Mouse (Mus musculus) macrophage (primary cell): ENCODE data around the gene AC170998.1. TPM values are rescaled to one million over a fixed set of nuclear protein-coding genes. Genes with fewer than 3 reads are reported as not detected.
"Not testable (repeated sequence)": the region's sequence is repeated elsewhere in the genome, so short reads cannot be mapped to it uniquely, and the experiment has no call there.

Source experiments
- H3K27ac ChIP-seq: fragments of 350-480 bp; formaldehyde crosslinking; 2 replicates; pipeline ENCODE4 v1.9.0; 2021
- H3K36me3 ChIP-seq: fragments of 350-480 bp; formaldehyde crosslinking; 2 replicates; pipeline ENCODE4 v1.9.0; 2021; ENCODE audit errors: inconsistent target
- H3K4me3 ChIP-seq: fragments of 350-480 bp; formaldehyde crosslinking; 2 replicates; pipeline ENCODE4 v1.9.0; 2021; ENCODE audit errors: inconsistent target
- H3K79me2 ChIP-seq: fragments of 350-480 bp; formaldehyde crosslinking; 2 replicates; pipeline ENCODE4 v1.9.0; 2021; ENCODE audit errors: inconsistent target
- WGBS: methylation state at CpG from one replicate; pipeline ENCODE4 v1.1.7; 2026; ENCODE audit warnings: inconsistent platforms; ENCODE audit not compliant: missing documents; 5-methylcytosine and 5-hydroxymethylcytosine counted together
- polyA plus RNA-seq: library from polyadenylated mRNA; stranded (reverse); fragments of 250-400 nt; gene quantifications from 3 replicates; pipeline ENCODE4 v1.2.4, GENCODE M21; 2018; ENCODE audit warnings: inconsistent platforms

AC170998.1 gene
- polyA plus RNA-seq, 1 experiment from 2014 or later: 0.93 TPM

DNA sequence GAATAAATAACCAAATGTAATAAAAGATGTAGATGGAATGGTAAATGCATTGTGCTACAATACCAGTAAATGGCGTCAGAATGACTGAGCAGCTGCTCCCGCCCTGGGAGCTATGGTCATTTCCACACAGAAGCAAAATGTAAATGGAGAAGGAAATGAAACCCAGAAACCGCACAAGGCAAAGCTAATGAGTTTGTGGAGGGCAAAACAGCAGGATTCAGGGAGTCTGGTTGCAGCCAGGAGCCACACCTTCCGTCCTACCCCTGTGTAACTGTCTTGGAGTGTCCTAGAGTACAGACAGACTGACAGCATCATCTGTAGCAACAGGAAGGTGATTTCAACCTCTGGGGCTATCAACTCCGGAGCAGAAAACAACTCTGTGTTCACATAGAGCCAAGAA is 30.6 kb downstream of the AC170998.1 start:
- Histone ChIP-seq H3K36me3 (no peaks in the 10 kb centered on the region), H3K79me2 (no peaks in the 10 kb centered on the region), H3K4me3 (no peak overlapping the region), H3K27ac (peak overlapping the region; percentile 43)
- WGBS: 0% methylated on average over 5 of the region's 5 CpGs

- Histone ChIP-seq H3K27ac (no peak overlapping the region), H3K36me3 (no peaks in the 10 kb centered on the region), H3K79me2 (no peaks in the 10 kb centered on the region), H3K4me3 (no peak overlapping the region)
- WGBS: 66% methylated on average over 2 of the region's 2 CpGs
These were observed 31.6 kb downstream of the AC170998.1 start for GRCm38 (mm10) chr17:28757470-28757869.

- Histone ChIP-seq H3K36me3 (no peaks in the 10 kb centered on the region), H3K4me3 (no peak overlapping the region), H3K79me2 (no peaks in the 10 kb centered on the region), H3K27ac (no peak overlapping the region)
- WGBS: 83% methylated on average over 8 of the region's 8 CpGs
These were observed 34.9 kb downstream of the AC170998.1 start for GRCm38 (mm10) chr17:28760736-28761312.

GRCm38 (mm10) chr17:28761871-28762270 is 36.0 kb downstream of the AC170998.1 start:
- H3K79me2 ChIP-seq: no peaks in the 10 kb centered on the region
- WGBS: 11% methylated on average over 3 of the region's 3 CpGs

DNA sequence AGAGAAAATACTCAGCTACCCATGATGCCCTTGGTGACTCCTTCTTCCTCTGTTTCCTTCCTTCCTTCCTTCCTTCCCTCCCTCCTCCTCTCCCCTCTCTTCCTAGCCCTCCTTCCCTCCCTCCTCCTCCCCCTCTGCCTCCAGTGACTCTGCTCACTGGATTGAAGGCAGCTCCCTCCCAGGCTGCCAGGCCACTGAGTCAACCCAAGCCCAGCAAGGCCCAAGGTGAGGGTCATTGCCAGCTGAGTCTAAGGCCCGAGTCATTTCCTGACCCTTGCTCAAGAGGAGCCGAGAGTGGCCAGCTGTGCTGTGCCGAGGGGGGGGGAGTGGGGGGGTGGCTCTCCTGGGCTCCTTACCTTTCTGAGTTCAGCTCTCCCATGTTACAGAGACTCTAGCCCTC is 40.3 kb downstream of the AC170998.1 start:
- no peak overlapping the region for H3K4me3 ChIP-seq
- no peaks in the 10 kb centered on the region for H3K36me3 ChIP-seq
- 34% methylated on average over 3 of the region's 3 CpGs for WGBS
- no peak overlapping the region for H3K27ac ChIP-seq
- no peaks in the 10 kb centered on the region for H3K79me2 ChIP-seq

More at GRCm38 (mm10) chr17:28761871-28762270, 36.0 kb downstream of the AC170998.1 start:
- no peaks in the 10 kb centered on the region for H3K36me3 ChIP-seq
- H3K4me3 ChIP-seq: no peak overlapping the region
- no peak overlapping the region for H3K27ac ChIP-seq

- H3K27ac ChIP-seq: no peak overlapping the region
- no peaks in the 10 kb centered on the region for H3K79me2 ChIP-seq
- no peaks in the 10 kb centered on the region for H3K36me3 ChIP-seq
- 94% methylated on average over 11 of the region's 11 CpGs for WGBS
- no peak overlapping the region for H3K4me3 ChIP-seq
These were observed 41.1 kb downstream of the AC170998.1 start for GRCm38 (mm10) chr17:28766781-28767515.

- no peaks in the 10 kb centered on the region for H3K79me2 ChIP-seq
- no peak within 1 kb of the TSS for H3K27ac ChIP-seq
- no peak within 1 kb of the TSS for H3K4me3 ChIP-seq
- no peaks in the 10 kb centered on the region for H3K36me3 ChIP-seq
- WGBS: 9% methylated on average over 36 of the region's 58 CpGs
These were observed 43.4 kb downstream of the AC170998.1 start, which contains the start of gene Mapk13 for GRCm38 (mm10) chr17:28769121-28769874. Gene Mapk13 (plus strand): TSS chr17:28769297.

DNA sequence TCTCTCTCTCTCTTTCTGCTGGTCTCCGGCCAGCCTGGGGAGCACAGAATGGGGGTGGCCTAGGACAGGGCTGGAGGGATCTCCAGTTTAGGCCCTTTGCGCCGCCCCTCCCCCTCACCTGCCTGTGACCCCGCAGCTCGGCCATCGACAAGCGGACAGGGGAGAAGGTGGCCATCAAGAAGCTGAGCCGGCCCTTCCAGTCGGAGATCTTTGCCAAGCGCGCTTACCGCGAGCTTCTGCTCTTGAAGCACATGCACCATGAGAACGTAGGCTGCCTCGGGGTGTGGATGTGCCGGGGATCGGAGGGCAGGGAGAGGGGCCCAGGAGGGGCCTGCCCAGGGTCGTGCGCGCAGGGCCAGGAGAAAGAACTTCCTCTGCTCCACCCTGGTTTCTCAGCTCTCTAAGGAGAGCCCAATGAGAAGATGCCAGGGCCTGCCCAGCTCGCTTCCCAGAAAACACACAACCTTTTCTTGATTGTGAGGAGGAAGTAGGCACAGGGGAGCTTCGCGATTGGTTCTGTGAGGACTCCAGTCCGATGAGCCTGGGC is 44.1 kb downstream of the AC170998.1 start:
- H3K36me3 ChIP-seq: no peaks in the 10 kb centered on the region
- H3K79me2 ChIP-seq: no peaks in the 10 kb centered on the region
- 3% methylated on average over 18 of the region's 24 CpGs for WGBS
- H3K4me3 ChIP-seq: no peak overlapping the region
- no peak overlapping the region for H3K27ac ChIP-seq

DNA sequence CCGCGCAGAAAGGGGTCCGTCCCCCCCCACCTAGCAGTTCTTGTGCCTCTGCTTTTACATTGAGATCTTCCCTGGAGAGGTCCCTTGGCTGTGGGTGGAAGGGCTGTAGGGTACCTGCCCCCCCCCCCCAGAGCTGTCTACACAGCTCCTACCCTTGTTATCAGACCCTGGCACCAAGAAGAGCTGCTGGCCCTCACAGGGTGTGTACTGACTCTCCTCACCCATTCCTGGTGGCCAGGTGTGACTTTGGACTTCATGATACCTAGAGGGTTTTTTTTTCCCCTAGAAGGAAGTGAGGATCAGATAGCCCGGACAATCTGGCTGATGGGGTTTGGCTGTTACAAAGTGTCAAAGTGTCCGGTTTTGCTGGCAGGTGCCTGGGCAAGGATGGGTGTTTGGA is 45.4 kb downstream of the AC170998.1 start:
- WGBS: 95% methylated on average over 5 of the region's 5 CpGs
- Histone ChIP-seq H3K36me3 (no peaks in the 10 kb centered on the region), H3K4me3 (no peak overlapping the region), H3K79me2 (no peaks in the 10 kb centered on the region), H3K27ac (no peak overlapping the region)

DNA sequence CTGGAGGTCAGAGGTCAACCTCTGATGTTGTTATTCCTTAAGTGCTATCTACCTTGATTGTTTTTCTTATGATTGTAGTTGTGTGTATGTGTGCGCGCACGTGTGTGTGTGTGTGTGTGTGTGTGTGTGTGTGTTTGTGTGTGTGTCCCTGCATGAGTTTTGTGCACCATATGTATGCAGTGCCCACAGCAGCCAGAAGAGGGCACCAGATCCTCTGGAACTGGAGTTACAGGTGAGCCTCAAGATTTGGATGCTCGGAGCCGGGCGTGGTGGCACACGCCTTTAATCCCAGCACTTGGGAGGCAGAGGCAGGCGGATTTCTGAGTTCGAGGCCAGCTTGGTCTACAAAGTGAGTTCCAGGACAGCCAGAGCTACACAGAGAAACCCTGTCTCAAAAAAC is 48.4 kb downstream of the AC170998.1 start:
- not testable (repeated sequence) for H3K4me3 ChIP-seq, H3K27ac ChIP-seq, H3K79me2 ChIP-seq, H3K36me3 ChIP-seq
- WGBS: 100% methylated on average over 3 of the region's 9 CpGs

DNA sequence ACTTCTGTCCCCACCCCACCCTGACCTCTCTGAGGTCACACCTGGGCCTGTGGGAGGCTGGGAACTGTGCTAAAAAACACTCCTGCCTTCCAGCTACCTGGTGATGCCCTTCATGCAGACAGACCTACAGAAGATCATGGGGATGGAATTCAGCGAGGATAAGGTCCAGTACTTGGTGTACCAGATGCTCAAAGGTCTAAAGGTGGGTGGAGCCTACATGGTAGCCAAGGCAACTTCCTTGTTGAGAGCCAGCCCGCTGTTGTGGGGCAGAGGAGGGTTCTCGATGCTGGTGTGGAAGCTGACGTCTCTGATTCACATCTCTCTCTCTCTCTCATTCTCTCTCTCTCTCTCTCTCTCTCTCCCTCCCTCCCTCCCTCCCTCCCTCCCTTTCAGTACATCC is 49.3 kb downstream of the AC170998.1 start:
- WGBS: 86% methylated on average over 4 of the region's 4 CpGs
- no peak overlapping the region for H3K4me3 ChIP-seq
- H3K36me3 ChIP-seq: no peaks in the 10 kb centered on the region

More for the DNA sequence above, 49.3 kb downstream of the AC170998.1 start:
- no peak overlapping the region for H3K27ac ChIP-seq
- H3K79me2 ChIP-seq: no peaks in the 10 kb centered on the region

Other genes with a start within 250 kb of the AC170998.1 start
- gene Fkbp5, start 208.6 kb upstream of the AC170998.1 start, polyA plus RNA-seq: 3.6 to 19.6 TPM (median 5.8 TPM) in 3 replicates
- gene Armc12, start 195.3 kb upstream of the AC170998.1 start, polyA plus RNA-seq: not detected in 3 replicates
- gene Clpsl2, start 176.7 kb upstream of the AC170998.1 start, polyA plus RNA-seq: not detected in 3 replicates
- not detected in 3 replicates for gene Clps, start 165.3 kb upstream of the AC170998.1 start, polyA plus RNA-seq
- not detected in 3 replicates for gene Lhfpl5, start 150.4 kb upstream of the AC170998.1 start, polyA plus RNA-seq
- gene Srpk1, start 103.4 kb upstream of the AC170998.1 start, polyA plus RNA-seq: 27.4 to 34.2 TPM (median 32.5 TPM) in 3 replicates
- gene Slc26a8, start 35.9 kb upstream of the AC170998.1 start, polyA plus RNA-seq: not detected in 3 replicates
- 62.0 to 93.5 TPM (median 63.5 TPM) in 3 replicates for gene Mapk14, start 34.8 kb upstream of the AC170998.1 start, polyA plus RNA-seq
- gene Mapk13, start 43.2 kb downstream of the AC170998.1 start, polyA plus RNA-seq: 0.19 TPM in 1 of 3 replicates, not detected in the others
- 11.9 to 24.5 TPM (median 12.0 TPM) in 3 replicates for gene Brpf3, start 75.0 kb downstream of the AC170998.1 start, polyA plus RNA-seq
- not detected in 3 replicates for gene Pnpla1, start 132.3 kb downstream of the AC170998.1 start, polyA plus RNA-seq
- 0.33 to 1.1 TPM (median 0.77 TPM) in 3 replicates for gene 4930539E08Rik, start 189.2 kb downstream of the AC170998.1 start, polyA plus RNA-seq
- gene Pxt1, start 217.8 kb downstream of the AC170998.1 start, polyA plus RNA-seq: 0.27 TPM in 1 of 3 replicates, not detected in the others
- gene Kctd20, start 225.9 kb downstream of the AC170998.1 start, polyA plus RNA-seq: 29.1 to 47.2 TPM (median 39.6 TPM) in 3 replicates